Mouse (Mus musculus): ENCODE data around the gene Cd44.

DNA sequence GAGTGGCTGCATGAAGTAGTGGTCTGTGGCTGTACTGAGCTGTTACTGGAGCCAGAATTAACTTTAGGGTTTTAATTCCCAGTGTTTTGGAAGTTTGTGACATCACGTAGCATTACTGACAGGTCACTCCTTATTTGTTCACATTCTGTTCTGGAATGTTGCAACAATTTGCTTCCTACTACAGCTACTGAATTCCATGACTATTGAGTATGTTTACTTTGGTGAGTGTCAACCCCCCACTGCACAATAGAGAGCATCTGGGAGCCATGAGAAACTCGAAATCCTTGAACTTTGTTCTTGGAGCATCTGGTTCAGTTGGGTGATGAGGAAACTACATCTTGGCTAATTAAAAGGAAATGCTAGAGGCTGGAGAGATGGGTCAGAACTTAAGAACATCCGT is 22.2 kb upstream of the Cd44 start:
- no peak for TF ChIP-seq CTCF (IDR thresholded peaks at IDR 0.05; ENCODE audit: borderline replicate concordance, insufficient read depth, low read depth, low read length)
- TF ChIP-seq POLR2A (IDR thresholded peaks at IDR 0.05; ENCODE audit: borderline replicate concordance, insufficient read depth, low read length) = no peak
